Mouse (Mus musculus) cerebellum, adult 2 months (tissue): Measurements from ENCODE around the gene Kcnj14. TPM values are rescaled to one million over a fixed set of nuclear protein-coding genes. Genes with fewer than 3 reads are reported as not detected.

Experiments
- DNase-seq, 2 experiments: peaks; one replicate each; pipeline ENCODE4 v3.0.0; 2021
- H3K27ac ChIP-seq: fragments of 200-500 bp; 2 replicates; pipeline ENCODE4 v1.5.1; 2012; ENCODE audit warnings: low read length, control low read depth, inconsistent platforms; ENCODE audit not compliant: insufficient read depth
- H3K27me3 ChIP-seq: fragments of 200-500 bp; 2 replicates; pipeline ENCODE4 v1.6.1; 2012; ENCODE audit warnings: inconsistent platforms, mild to moderate bottlenecking, low read length, moderate library complexity; ENCODE audit not compliant: control insufficient read depth, insufficient read depth
- H3K4me1 ChIP-seq: fragments of 200-500 bp; 2 replicates; pipeline ENCODE4 v1.6.1; 2011; ENCODE audit warnings: low read length; ENCODE audit not compliant: control insufficient read depth, insufficient read depth
- H3K4me3 ChIP-seq: fragments of 200-500 bp; replicated peaks from 2 replicates; pipeline ENCODE3; 2011; ENCODE audit warnings: mild to moderate bottlenecking, low read depth, low read length, control low read depth; ENCODE audit not compliant: insufficient read depth
- CTCF ChIP-seq: fragments of 200-500 bp; IDR thresholded peaks from 2 replicates; pipeline ENCODE4 v1.5.1; 2011; ENCODE audit warnings: low read depth, mild to moderate bottlenecking, control low read depth, low read length, moderate library complexity, borderline replicate concordance; ENCODE audit not compliant: insufficient read depth
- POLR2A ChIP-seq: fragments of 200-500 bp; IDR thresholded peaks from 2 replicates; pipeline ENCODE4 v1.6.1; 2011; ENCODE audit warnings: low read length, control low read depth, borderline replicate concordance; ENCODE audit not compliant: insufficient read depth
- WGBS: fragments of 180-500 bp; shearing (Covaris S2); methylation state at CpG from one replicate; pipeline ENCODE4 v1.1.7; 2018; 5-methylcytosine and 5-hydroxymethylcytosine counted together
- polyA plus RNA-seq: library from polyadenylated mRNA; depleted of rRNA; stranded (reverse); fragments of >200 nt; gene quantifications from 2 replicates; pipeline ENCODE4 v1.2.3, GENCODE M21; 2012

Gene Kcnj14
- polyA plus RNA-seq, 1 experiment, result 7.3 TPM

DNA sequence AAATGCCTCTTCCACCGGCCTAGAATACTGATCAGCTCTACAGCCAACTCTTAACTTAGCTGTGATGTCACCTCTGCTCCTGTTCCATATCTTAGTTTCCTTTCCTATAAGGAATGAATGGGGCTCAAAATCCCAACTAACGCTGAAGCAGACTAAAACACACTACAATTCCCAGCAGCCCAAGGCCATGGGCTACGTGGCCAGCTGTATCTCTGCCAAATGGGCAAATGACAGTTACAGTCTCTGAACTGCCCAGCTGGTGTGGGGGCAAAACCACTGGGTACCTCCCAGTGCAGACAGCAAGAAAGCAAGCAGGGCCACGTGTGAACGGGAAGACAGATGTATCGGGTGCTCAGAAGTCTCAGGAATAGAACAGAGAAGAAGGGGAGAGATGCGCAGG lies 2.0 kb upstream of the Kcnj14 start:
- peaks cover 5% of the 10 kb centered on the region for H3K4me1 ChIP-seq
- TF ChIP-seq POLR2A, result no peak
- TF ChIP-seq CTCF, result no peak
- H3K27ac ChIP-seq, result no peak overlapping the region
- DNase-seq, result no peak
- WGBS, result 38% methylated on average over 7 of the region's 7 CpGs
- no peak overlapping the region for H3K4me3 ChIP-seq
- no peaks in the 10 kb centered on the region for H3K27me3 ChIP-seq

DNA sequence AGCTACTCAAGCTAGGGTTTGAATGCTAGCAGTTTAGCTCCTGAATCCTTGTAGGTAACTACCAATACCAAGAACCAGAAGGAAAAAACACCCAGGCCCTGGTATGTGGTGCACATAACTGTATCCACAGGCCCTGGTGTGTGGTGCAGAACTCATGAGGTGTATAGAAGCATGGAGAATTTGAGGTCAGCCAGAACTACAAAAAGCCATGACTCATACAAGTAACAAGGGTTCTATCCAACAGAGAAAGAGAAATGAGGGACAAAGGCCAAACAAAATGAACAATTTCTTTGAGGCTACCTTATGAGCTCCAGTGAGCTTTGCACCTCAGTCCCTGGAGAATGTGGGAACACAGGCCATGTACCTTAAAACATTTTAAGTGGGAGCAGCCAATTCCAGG lies 3.7 kb downstream of the Kcnj14 start:
- TF ChIP-seq CTCF, result no peak
- no peak for TF ChIP-seq POLR2A

DNA sequence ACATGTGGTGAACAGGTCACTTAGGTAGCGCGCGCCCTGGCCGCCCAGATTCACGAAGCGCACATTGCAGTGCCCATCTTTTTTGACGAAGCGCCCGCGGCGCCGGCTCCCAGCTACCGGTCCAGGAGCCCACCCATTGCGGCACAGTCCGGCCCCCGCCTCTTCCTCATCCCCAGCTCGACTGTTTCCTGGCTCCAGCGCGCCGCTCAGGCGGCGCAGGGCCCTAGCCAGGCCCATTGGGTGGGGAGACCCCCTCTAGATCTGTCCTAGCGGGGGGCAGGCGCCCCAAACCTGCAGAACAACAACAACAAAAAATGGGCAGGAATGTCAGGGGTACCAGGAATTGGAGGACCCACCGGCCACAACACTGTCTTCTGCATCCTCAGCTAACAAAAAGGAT lies 4.7 kb downstream of the Kcnj14 start:
- no peak overlapping the region for H3K4me3 ChIP-seq
- TF ChIP-seq POLR2A (no peak), CTCF (no peak)
- no peak for DNase-seq
- no peaks in the 10 kb centered on the region for H3K4me1 ChIP-seq
- 15% methylated on average over 25 of the region's 25 CpGs for whole genome bisulfite sequencing
- H3K27ac ChIP-seq, result no peak overlapping the region
- no peaks in the 10 kb centered on the region for H3K27me3 ChIP-seq

More for the DNA sequence above, 3.7 kb downstream of the Kcnj14 start:
- Histone ChIP-seq H3K27ac (no peak overlapping the region), H3K4me1 (no peaks in the 10 kb centered on the region), H3K4me3 (no peak overlapping the region), H3K27me3 (no peaks in the 10 kb centered on the region)
- no peak for DNase-seq

DNA sequence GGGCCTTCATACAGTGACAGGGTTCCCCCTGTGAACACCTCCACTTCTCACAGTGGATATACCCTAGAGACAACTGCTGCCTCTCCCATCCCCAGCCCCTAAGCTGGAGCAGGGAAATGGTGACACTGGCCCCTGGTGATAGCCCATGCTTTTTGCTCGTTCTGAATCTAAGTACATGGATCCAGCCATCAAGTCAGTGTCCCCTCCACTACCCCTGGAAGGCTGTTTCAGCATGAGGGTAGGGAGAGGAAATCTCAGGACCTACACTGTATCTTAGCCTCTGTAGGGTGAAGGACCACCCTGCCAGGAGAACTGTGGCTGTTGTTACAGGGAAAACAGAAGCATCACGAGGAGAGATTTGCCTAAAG lies 8.6 kb downstream of the Kcnj14 start:
- no peak overlapping the region for H3K27ac ChIP-seq

DNA sequence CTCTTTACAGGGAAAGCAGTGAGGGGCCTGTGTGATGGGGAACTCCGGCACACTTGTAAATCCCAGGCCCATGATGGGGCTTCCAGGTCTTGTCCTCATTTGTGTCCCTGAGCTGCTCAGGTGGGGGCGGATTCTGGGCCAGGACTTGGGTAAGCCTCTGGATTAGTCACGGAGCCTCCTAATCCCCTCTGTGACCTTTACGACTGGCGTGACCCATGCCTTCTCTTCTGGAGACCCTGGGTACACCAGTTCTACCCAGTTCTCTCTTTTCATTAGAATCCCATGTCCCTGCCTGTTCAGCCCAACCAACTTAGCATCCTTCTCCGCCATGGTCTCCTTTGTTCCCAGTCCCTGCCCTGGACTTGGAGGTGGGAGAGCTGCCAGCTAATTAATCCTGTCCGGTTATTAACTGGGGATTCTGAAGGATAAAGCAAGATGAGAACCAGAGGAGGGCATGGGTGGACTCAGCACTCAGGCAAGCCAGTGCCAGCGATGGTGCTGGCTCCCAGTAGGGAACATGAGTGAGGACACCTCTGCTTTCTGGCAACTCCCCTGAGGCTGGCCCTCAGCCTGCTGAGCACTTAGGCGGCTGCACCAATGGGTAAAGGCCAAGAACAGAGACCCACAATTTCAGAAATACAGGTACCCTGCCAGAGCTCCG lies 9.1 kb downstream of the Kcnj14 start:
- H3K4me3 ChIP-seq, result no peak overlapping the region

More for the DNA sequence above, 8.6 kb downstream of the Kcnj14 start:
- Histone ChIP-seq H3K27me3 (no peaks in the 10 kb centered on the region), H3K4me3 (no peak overlapping the region), H3K4me1 (peaks cover 4% of the 10 kb centered on the region)
- TF ChIP-seq POLR2A (no peak), CTCF (no peak)
- DNase-seq, result no peak
- WGBS, result 56% methylated on average over 2 of the region's 2 CpGs

DNA sequence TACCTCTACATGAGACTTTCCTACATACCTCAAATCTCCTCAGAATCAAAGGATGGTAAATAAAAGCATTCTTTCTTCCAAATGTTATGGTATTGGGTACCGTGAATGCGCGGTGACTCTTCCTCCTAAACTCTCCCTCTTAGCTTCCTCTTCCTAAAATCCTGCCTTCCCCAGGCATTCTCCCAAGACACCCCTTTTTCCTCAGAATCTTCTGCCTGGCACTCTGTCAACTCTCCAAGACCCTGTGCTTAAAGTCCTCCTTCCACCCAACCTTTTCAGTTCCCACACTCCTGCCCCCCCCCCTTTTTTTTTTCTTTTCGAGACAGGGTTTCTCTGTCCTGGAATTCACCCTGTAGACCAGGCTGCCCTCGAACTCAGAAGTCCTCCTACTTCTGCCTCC lies 9.7 kb downstream of the Kcnj14 start:
- H3K27ac ChIP-seq, result no peak overlapping the region
- peak overlapping the region; percentile 37 for H3K4me3 ChIP-seq
- DNase-seq, result no peak
- H3K4me1 ChIP-seq, result peaks cover 11% of the 10 kb centered on the region
- no peak for TF ChIP-seq CTCF
- no peak for TF ChIP-seq POLR2A
- 3% methylated on average over 5 of the region's 5 CpGs for WGBS
- H3K27me3 ChIP-seq, result no peaks in the 10 kb centered on the region

More for the DNA sequence above, 9.1 kb downstream of the Kcnj14 start:
- Histone ChIP-seq H3K27me3 (no peaks in the 10 kb centered on the region), H3K27ac (no peak overlapping the region), H3K4me1 (peaks cover 5% of the 10 kb centered on the region)
- peak; percentile 39 to 41 for DNase-seq
- 30% methylated on average over 10 of the region's 10 CpGs for WGBS
- TF ChIP-seq CTCF (no peak), POLR2A (no peak)

DNA sequence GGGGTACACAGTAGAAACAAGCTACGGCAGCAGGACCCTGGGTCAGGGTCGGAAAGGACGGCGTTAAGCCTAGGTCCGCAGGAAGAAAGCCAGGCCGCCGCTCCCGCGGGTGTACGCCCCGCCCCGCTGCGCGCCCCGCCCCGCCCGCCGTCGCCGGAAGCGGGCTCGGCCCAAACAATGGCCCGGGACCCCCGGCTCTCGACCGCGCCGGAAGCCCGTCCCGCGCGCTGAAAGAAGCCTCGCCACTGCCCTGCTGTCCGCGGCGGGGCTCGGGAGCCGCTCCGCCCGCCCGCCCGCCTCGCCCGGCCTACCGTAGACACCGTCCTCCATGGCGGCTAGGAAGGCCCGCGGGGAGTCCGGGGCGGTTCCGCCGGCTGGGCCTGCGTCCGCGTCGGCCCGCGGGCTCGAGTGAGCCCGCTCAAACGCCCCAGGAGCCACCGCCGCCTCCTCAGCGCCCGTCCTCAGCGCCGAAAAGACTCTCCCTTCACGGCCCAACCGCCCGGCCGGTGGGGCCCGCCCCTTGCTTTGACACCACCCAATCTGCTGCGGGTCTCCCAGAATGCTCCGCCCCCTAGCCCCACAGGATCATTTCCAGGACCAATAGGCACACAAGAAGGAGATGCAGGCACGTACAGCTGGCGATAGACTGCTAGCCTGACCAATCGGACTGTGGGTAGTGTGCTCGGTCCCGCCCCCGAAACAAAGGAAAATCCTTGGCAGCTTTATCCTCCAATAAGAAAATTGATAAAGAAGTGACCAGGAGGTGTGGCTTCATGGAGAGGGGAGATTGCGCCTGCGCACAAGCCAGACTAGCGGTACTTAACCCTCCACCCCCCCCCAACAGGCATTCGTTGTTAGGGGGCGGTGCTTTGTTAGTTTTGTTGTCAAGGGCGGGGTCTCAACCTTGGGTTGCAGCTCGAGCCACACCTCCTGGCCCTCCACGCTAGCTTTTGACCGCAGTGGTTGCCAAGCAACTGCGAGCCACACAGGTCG lies 10.5 kb downstream of the Kcnj14 start, which contains the start of gene Cyth2:
TSS of gene Cyth2 (minus strand) at position 795 of the 993 bp plus-strand sequence.
- H3K27me3 ChIP-seq, result no peaks in the 10 kb centered on the region
- under 1% methylated on average over 69 of the region's 92 CpGs for WGBS
- peak within 1 kb of the TSS; percentile 96 for H3K4me3 ChIP-seq
- TF ChIP-seq POLR2A (peak; percentile 80), CTCF (no peak)
- peak within 1 kb of the TSS; percentile 70 for H3K27ac ChIP-seq
- peaks cover 17% of the 10 kb centered on the region for H3K4me1 ChIP-seq
- peak; percentile 99 to 100 for DNase-seq
